Mouse (Mus musculus): Measurements from ENCODE around the gene Calm1.

DNA sequence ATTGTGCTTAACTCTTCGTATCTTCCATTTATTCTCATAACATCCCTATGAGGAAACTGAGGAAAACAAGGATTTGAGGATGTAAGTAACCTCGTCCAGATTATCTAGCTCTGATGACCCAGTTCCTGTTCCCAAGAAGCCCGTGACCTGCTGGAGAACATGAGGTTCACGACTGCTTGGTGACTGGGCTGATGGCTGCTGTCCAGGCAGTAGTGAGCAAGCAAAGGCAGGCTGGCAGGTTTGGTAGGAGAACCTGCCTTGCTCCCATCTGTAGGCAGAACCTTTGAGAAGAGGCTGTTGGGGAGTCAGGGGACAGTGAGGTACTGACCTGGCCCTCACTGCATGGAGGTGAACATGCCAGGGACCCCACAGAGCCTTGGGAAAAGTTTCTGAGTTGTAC lies 26.0 kb downstream of the Calm1 start:
- TF ChIP-seq GATA1 (IDR thresholded peaks at IDR 0.05; ENCODE audit: low read length) (no peak), TAL1 (IDR thresholded peaks at IDR 0.05; ENCODE audit: low read length) (no peak)

Measured in erythroblast, embryonic 14.5 days (primary cell).